Mouse (Mus musculus) cerebellum, adult 2 months (tissue): Measurements from ENCODE around the gene S100b. TPM values are rescaled to one million over a fixed set of nuclear protein-coding genes. Genes with fewer than 3 reads are reported as not detected.
A peak's percentile ranks its signal among the peaks of the same experiment; 100 is the strongest.

Experiments
- DNase-seq, 2 experiments: peaks; one replicate each; pipeline ENCODE4 v3.0.0; 2021
- H3K27ac ChIP-seq: fragments of 200-500 bp; 2 replicates; pipeline ENCODE4 v1.5.1; 2012; ENCODE audit warnings: low read length, control low read depth, inconsistent platforms; ENCODE audit not compliant: insufficient read depth
- H3K27me3 ChIP-seq: fragments of 200-500 bp; 2 replicates; pipeline ENCODE4 v1.6.1; 2012; ENCODE audit warnings: inconsistent platforms, mild to moderate bottlenecking, low read length, moderate library complexity; ENCODE audit not compliant: control insufficient read depth, insufficient read depth
- H3K4me1 ChIP-seq: fragments of 200-500 bp; 2 replicates; pipeline ENCODE4 v1.6.1; 2011; ENCODE audit warnings: low read length; ENCODE audit not compliant: control insufficient read depth, insufficient read depth
- H3K4me3 ChIP-seq: fragments of 200-500 bp; replicated peaks from 2 replicates; pipeline ENCODE3; 2011; ENCODE audit warnings: mild to moderate bottlenecking, low read depth, low read length, control low read depth; ENCODE audit not compliant: insufficient read depth
- CTCF ChIP-seq: fragments of 200-500 bp; IDR thresholded peaks from 2 replicates; pipeline ENCODE4 v1.5.1; 2011; ENCODE audit warnings: low read depth, mild to moderate bottlenecking, control low read depth, low read length, moderate library complexity, borderline replicate concordance; ENCODE audit not compliant: insufficient read depth
- POLR2A ChIP-seq: fragments of 200-500 bp; IDR thresholded peaks from 2 replicates; pipeline ENCODE4 v1.6.1; 2011; ENCODE audit warnings: low read length, control low read depth, borderline replicate concordance; ENCODE audit not compliant: insufficient read depth
- WGBS: fragments of 180-500 bp; shearing (Covaris S2); methylation state at CpG from one replicate; pipeline ENCODE4 v1.1.7; 2018; 5-methylcytosine and 5-hydroxymethylcytosine counted together
- polyA plus RNA-seq: library from polyadenylated mRNA; depleted of rRNA; stranded (reverse); fragments of >200 nt; gene quantifications from 2 replicates; pipeline ENCODE4 v1.2.3, GENCODE M21; 2012; rRNA removed

The S100b gene
- polyA plus RNA-seq: 739 and 790 TPM in 2 replicates

DNA sequence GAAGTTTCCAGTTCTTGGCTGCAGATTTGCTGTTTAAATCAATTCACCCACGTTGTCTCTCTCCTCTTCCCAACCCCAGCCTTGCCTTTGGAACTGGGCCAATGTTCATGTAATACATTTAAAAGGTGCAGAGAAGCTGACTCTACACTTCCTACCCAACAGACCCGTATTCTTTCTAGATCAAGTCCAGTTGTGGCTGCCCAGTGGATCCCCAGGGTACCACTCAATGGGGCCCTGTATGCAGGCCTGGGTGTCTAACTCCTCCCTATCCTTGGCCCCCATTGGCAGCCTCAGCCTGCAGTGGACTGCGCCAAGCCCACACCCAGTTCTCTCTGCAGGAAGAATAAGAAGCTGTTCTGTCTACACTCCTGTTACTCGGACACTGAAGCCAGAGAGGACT is at the start of gene S100b:
Gene S100b (plus strand): TSS at position 318 of the 400 bp plus-strand sequence.
- Histone ChIP-seq H3K4me3 (peak within 1 kb of the TSS; percentile 38), H3K4me1 (0 out of 2 replicates have a peak, but pooled peaks cover 1% of the 10 kb centered on the region), H3K27ac (peak within 1 kb of the TSS; percentile 48; the same call in 1 of the 2 replicates), H3K27me3 (no peaks in the 10 kb centered on the region)
- 8% methylated on average over 4 of the region's 4 CpGs for WGBS
- no peak for TF ChIP-seq POLR2A
- TF ChIP-seq CTCF: no peak
- DNase-seq: peak in 1 of 2 experiments; percentile 39

DNA sequence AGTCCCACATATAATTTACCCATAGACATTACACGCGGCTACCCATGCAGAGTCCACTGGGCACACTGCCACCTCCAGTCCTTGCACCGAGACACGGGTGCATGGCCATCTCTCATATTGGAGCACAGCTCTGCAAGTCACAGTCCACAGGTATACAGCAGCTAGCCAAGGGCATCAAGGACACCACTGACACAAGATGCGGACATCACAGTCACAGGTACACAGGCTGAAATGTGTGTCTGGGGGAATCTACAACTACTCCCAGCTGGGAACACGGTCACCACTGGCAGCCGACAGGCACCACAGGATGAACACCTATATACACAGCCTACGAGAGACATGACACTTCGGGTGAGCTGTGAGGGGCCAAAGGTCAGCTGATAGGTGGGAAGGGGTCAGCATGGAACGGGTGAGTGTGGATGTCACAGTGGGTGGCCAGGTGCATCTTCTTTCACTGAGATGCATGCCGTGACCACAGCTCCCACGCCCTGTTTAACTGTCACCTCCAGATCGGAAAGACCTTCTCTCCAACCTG is 46.3 kb upstream of the S100b start:
- 90% methylated on average over 13 of the region's 13 CpGs for WGBS
- no peak for DNase-seq
- H3K27ac ChIP-seq: no peak overlapping the region
- no peak overlapping the region for H3K4me3 ChIP-seq
- peaks cover 5% of the 10 kb centered on the region for H3K4me1 ChIP-seq
- TF ChIP-seq CTCF (no peak), POLR2A (no peak)
- H3K27me3 ChIP-seq: no peaks in the 10 kb centered on the region

DNA sequence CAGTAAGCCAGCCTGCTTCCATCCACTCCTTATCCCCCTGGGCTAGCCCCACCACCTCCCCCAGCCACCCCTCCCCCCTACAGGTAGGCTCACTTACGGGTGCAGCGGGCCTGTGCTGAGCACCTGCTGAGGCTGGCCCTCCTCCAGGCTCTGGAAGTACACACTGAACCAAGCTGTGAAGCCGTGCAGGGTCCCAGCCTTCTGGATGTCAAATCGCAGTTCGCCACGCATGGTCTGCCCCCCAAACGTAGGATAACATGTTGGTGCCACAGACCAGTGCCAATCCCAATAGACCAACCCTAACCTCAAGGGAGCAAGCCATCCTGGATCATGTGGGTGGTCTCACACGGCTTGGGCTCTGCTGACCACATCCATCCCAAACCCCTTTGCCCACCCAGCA is 44.4 kb upstream of the S100b start:
- TF ChIP-seq CTCF: no peak
- TF ChIP-seq POLR2A: no peak
- no peak for DNase-seq
- Histone ChIP-seq H3K4me1 (no peaks in the 10 kb centered on the region; the same call in 1 of the 2 replicates), H3K4me3 (no peak overlapping the region), H3K27ac (no peak overlapping the region), H3K27me3 (no peaks in the 10 kb centered on the region)
- WGBS: 47% methylated on average over 8 of the region's 8 CpGs

DNA sequence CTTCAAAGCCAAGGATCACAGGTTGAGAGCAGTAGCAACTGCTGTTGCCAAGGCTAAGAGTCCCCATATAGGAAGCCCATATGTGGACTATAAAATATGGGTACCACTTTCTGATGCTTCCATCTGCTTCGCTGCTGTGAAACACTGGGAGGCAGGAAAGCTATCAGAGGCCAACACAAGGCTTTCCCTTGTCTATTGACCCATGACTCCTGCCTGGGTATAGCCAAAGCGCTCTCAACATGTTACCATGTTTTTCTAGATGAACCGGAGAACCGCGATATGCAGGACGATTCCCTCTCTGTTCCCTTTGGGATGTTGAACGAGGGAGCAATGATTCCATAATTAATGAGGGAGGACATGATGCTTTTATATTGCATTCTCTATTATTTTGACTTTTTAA is 42.8 kb upstream of the S100b start:
- no peak for DNase-seq
- TF ChIP-seq POLR2A (no peak), CTCF (no peak)
- no peaks in the 10 kb centered on the region; the same call in 1 of the 2 replicates for H3K4me1 ChIP-seq
- H3K27ac ChIP-seq: no peak overlapping the region
- no peaks in the 10 kb centered on the region for H3K27me3 ChIP-seq
- no peak overlapping the region for H3K4me3 ChIP-seq
- WGBS: 95% methylated on average over 7 of the region's 7 CpGs

DNA sequence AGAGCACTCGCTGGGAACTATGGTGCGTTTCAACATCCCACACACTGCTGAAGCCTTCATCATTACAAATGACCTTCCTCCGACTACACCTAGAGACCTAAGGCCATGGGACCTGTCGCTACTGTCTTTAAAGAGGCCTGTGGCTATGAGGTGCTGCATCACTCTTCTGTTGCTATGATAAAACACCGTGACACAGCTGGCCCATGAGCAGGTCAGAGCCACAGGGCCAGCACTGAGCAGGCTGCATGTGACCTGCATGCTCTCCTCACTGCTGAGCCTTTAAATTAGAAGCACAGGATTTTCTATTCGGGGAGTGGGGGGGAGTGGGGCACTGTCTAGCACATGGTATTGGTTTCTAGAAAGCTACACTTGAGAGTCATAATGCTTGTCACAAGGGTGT is 41.5 kb upstream of the S100b start:
- WGBS: 94% methylated on average over 6 of the region's 6 CpGs
- no peaks in the 10 kb centered on the region; the same call in 1 of the 2 replicates for H3K4me1 ChIP-seq
- no peaks in the 10 kb centered on the region for H3K27me3 ChIP-seq
- DNase-seq: no peak
- H3K4me3 ChIP-seq: no peak overlapping the region
- no peak overlapping the region for H3K27ac ChIP-seq
- TF ChIP-seq POLR2A (no peak), CTCF (no peak)

DNA sequence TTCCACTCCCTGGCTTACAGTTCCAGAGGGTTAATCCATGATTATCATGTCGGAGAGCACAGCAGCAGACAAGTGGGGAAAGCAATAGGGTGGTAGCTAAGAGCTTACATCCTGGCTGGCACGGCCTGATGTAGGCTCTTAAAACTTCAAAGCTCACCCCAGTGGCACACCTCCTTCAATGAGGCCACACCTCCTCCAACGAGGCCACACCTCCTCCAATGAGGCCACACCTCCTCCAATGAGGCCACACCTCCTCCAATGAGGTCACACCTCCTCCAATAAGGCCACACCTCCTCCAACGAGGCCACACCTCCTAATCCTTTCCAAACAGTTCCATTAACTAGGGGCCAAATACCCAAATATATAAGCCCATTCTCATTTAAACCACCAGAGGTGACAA is 39.5 kb upstream of the S100b start:
- Histone ChIP-seq H3K4me1 (no peaks in the 10 kb centered on the region; the same call in 1 of the 2 replicates), H3K27ac (no peak overlapping the region), H3K27me3 (no peaks in the 10 kb centered on the region), H3K4me3 (no peak overlapping the region)
- DNase-seq: no peak
- TF ChIP-seq CTCF: no peak
- TF ChIP-seq POLR2A: no peak
- WGBS: 91% methylated on average over 4 of the region's 4 CpGs

DNA sequence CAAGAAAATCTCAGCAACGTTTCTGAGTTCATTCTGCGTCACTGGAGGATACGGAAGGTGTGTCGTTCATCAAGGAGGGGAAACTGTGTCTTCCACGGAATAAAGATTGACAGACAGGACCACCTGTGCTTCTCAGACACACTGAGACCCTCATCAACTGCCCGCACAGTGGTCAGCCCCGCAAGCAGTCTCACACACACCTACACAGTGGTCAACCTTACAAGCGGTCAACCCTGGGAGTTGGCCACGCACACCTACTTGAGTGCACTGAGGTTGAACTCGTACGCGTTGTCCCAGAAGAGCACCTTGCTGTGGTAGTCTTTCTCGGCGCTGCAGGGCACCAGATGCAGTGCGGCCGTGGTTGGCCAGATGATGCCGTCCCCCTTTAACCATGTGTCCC is 36.6 kb upstream of the S100b start:
- DNase-seq: no peak
- Histone ChIP-seq H3K4me3 (no peak overlapping the region), H3K27me3 (no peaks in the 10 kb centered on the region), H3K27ac (no peak overlapping the region), H3K4me1 (no peaks in the 10 kb centered on the region)
- TF ChIP-seq CTCF (no peak), POLR2A (no peak)
- WGBS: 96% methylated on average over 17 of the region's 17 CpGs

DNA sequence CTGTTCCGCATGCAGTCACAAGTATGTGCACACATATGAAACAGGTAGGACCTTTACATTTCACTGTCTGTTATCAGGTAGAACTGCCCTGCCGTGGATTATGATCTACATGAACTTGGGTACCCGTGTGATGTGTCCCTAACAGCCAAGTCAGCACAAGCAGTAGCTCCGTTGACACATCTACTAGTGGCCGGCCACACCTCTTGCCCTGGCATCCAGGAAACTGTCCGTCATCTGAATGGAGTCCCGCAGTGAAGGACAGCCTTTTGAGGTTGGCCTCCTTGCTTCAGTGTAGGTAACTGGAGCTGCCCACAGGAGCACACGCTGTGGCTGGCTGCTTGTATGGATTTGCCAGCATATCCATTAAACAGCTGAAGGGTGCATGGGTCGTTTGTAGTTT is 35.4 kb upstream of the S100b start:
- Histone ChIP-seq H3K4me1 (no peaks in the 10 kb centered on the region), H3K27ac (no peak overlapping the region), H3K4me3 (no peak overlapping the region), H3K27me3 (no peaks in the 10 kb centered on the region)
- TF ChIP-seq POLR2A: no peak
- TF ChIP-seq CTCF: no peak
- no peak for DNase-seq
- 72% methylated on average over 9 of the region's 9 CpGs for WGBS

DNA sequence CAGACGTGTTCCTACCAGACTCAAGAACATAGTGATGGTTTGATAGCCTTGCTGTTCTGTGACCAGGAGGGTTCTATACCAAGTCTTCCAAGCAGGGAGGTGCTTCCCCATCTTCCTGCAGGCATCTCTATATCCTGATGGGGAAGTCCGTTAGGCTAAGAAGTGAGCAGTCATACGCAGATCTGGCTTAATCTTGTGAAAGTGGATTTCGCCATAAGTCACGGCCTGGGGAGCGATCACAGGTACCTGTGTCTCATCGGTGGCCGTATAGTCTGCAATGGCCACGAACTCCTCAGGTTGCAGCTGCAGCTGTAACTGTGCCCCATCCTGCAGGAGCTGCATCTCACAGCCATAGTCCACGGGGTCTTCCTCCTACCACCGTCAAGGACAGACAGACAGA is 27.7 kb upstream of the S100b start:
- WGBS: 96% methylated on average over 11 of the region's 11 CpGs
- H3K27me3 ChIP-seq: no peaks in the 10 kb centered on the region
- DNase-seq: no peak
- TF ChIP-seq CTCF (no peak), POLR2A (no peak)
- no peaks in the 10 kb centered on the region for H3K4me1 ChIP-seq
- no peak overlapping the region for H3K4me3 ChIP-seq
- H3K27ac ChIP-seq: no peak overlapping the region
